Mouse (Mus musculus): ENCODE measurements around the gene Gm6121.
"Not testable (repeated sequence)": the region's sequence is repeated elsewhere in the genome, so short reads cannot be mapped to it uniquely, and the experiment has no call there.

Gene Gm6121

GRCm38 (mm10) chrX:26935597-26935996 is at the start of gene Gm6121:
TSS of gene Gm6121 (minus strand) at chrX:26935697.
- DNase-seq, result not testable (repeated sequence)

Data from right cerebral cortex, postnatal 4 days (tissue).